Mouse (Mus musculus) liver, embryonic 11.5 days (tissue): ENCODE measurements around the gene Src. TPM values are rescaled to one million over a fixed set of nuclear protein-coding genes. Genes with fewer than 3 reads are reported as not detected.

Experiments
- ATAC-seq: fragments of 200-750 bp; cut with Nextera tagmentation; replicated peaks from 2 replicates; pipeline ENCODE4 v1.8.0; 2017; ENCODE audit warnings: moderate number of reproducible peaks, mild to moderate bottlenecking, moderate TSS enrichment, moderate library complexity; ENCODE audit not compliant: low FRiP score
- DNase-seq: peaks from one replicate; pipeline ENCODE4 v3.0.0-alpha.2; 2017; ENCODE audit warnings: low spot score
- H3K27ac ChIP-seq: fragments of 300-500 bp; sonication (generic); 2 replicates; pipeline ENCODE4 v1.5.1; 2014; ENCODE audit warnings: mild to moderate bottlenecking, low read depth, low read length, control low read depth
- H3K27me3 ChIP-seq: fragments of 300-500 bp; sonication (generic); replicated peaks from 2 replicates; pipeline ENCODE4 v1.6.1; 2014; ENCODE audit warnings: low read length, mixed read lengths; ENCODE audit not compliant: control insufficient read depth, insufficient read depth
- H3K36me3 ChIP-seq: fragments of 300-500 bp; sonication (generic); 2 replicates; pipeline ENCODE4 v1.6.1; 2014; ENCODE audit warnings: mild to moderate bottlenecking, low read length, moderate library complexity, mixed read lengths; ENCODE audit not compliant: control insufficient read depth, insufficient read depth
- H3K4me1 ChIP-seq: fragments of 300-500 bp; sonication (generic); replicated peaks from 2 replicates; pipeline ENCODE4 v1.6.1; 2014; ENCODE audit warnings: low read length, mixed read lengths; ENCODE audit not compliant: control insufficient read depth, insufficient read depth
- H3K4me2 ChIP-seq: fragments of 300-500 bp; sonication (generic); 2 replicates; pipeline ENCODE4 v1.6.1; 2014; ENCODE audit warnings: mild to moderate bottlenecking, control low read depth, moderate library complexity
- H3K4me3 ChIP-seq: fragments of 300-500 bp; sonication (generic); 2 replicates; pipeline ENCODE4 v1.5.1; 2014; ENCODE audit warnings: low read depth, low read length, control low read depth
- H3K9ac ChIP-seq: fragments of 300-500 bp; sonication (generic); 2 replicates; pipeline ENCODE4 v1.6.1; 2014; ENCODE audit warnings: low read depth, low read length, control low read depth
- H3K9me3 ChIP-seq: fragments of 300-500 bp; sonication (generic); 2 replicates; pipeline ENCODE4 v1.6.1; 2016; ENCODE audit warnings: low read length, inconsistent platforms, mixed read lengths; ENCODE audit not compliant: control insufficient read depth
- WGBS: fragments of 180-500 bp; shearing (Covaris S2); extraction: QIAGEN DNeasy Blood & Tissue Kit; methylation state at CpG from one replicate; pipeline ENCODE4 v1.1.7; 2014; 5-methylcytosine and 5-hydroxymethylcytosine counted together
- polyA plus RNA-seq: library from polyadenylated mRNA; unstranded; fragments of >200 nt; fragmentation: Nextera tagmentation; extraction: Ambion mirVana; gene quantifications from 2 replicates; pipeline ENCODE4 v1.2.1, GENCODE M21; 2014

The Src gene
- polyA plus RNA-seq, 1 experiment from 2014 or later, result 4.4 TPM

- Histone ChIP-seq H3K4me3 (no peak overlapping the region), H3K36me3 (no peaks in the 10 kb centered on the region), H3K9me3 (no peaks in the 10 kb centered on the region), H3K4me2 (peak overlapping the region; percentile 53), H3K27ac (no peak overlapping the region), H3K27me3 (no peaks in the 10 kb centered on the region; the same call in 1 of the 2 replicates), H3K9ac (no peak overlapping the region), H3K4me1 (peaks cover 24% of the 10 kb centered on the region)
- no peak for ATAC-seq
- WGBS, result 13% methylated on average over 14 of the region's 14 CpGs
- peak; percentile 83 for DNase-seq
Observed at GRCm38 (mm10) chr2:157458472-157458871, 40.2 kb downstream of the Src start.

DNA sequence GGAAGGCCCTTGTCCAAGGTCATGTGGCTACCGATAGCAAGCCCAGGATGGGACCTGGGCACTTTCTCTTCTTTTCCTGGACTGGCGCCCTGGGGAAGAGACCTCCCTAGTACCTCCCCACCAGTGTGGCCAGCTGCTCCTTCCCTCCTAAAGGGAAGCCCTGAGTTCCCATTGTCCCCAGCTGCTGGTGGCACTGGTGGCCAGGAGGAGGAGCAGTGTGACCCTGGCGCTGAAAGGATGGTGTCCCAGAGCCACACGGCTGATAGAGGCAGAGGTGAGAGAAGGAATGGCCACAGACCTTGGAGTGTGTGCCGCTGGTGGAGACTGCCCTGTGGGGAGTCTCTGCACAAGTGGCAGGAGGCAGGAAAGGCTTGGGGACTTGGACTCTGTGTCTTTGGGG lies 41.5 kb downstream of the Src start:
- H3K36me3 ChIP-seq, result no peaks in the 10 kb centered on the region
- no peak overlapping the region for H3K4me3 ChIP-seq
- H3K9me3 ChIP-seq, result no peaks in the 10 kb centered on the region
- no peaks in the 10 kb centered on the region; the same call in 1 of the 2 replicates for H3K27me3 ChIP-seq
- ATAC-seq (no peak), DNase-seq (no peak)
- H3K4me2 ChIP-seq, result no peak overlapping the region
- 30% methylated on average over 5 of the region's 5 CpGs for WGBS
- H3K4me1 ChIP-seq, result peaks cover 35% of the 10 kb centered on the region
- no peak overlapping the region for H3K9ac ChIP-seq
- H3K27ac ChIP-seq, result no peak overlapping the region

- 56% methylated on average over 20 of the region's 20 CpGs for WGBS
- peak overlapping the region; percentile 59 for H3K27ac ChIP-seq
- no peak for DNase-seq
- peaks cover 37% of the 10 kb centered on the region for H3K4me1 ChIP-seq
- H3K9me3 ChIP-seq, result no peaks in the 10 kb centered on the region
- no peak overlapping the region for H3K9ac ChIP-seq
- no peak overlapping the region for H3K4me3 ChIP-seq
- peaks cover 4% of the 10 kb centered on the region for H3K36me3 ChIP-seq
- no peaks in the 10 kb centered on the region for H3K27me3 ChIP-seq
- ATAC-seq, result no peak
- H3K4me2 ChIP-seq, result peak overlapping the region; percentile 25; the same call in 1 of the 2 replicates
Observed at GRCm38 (mm10) chr2:157462776-157463710, 44.8 kb downstream of the Src start.

DNA sequence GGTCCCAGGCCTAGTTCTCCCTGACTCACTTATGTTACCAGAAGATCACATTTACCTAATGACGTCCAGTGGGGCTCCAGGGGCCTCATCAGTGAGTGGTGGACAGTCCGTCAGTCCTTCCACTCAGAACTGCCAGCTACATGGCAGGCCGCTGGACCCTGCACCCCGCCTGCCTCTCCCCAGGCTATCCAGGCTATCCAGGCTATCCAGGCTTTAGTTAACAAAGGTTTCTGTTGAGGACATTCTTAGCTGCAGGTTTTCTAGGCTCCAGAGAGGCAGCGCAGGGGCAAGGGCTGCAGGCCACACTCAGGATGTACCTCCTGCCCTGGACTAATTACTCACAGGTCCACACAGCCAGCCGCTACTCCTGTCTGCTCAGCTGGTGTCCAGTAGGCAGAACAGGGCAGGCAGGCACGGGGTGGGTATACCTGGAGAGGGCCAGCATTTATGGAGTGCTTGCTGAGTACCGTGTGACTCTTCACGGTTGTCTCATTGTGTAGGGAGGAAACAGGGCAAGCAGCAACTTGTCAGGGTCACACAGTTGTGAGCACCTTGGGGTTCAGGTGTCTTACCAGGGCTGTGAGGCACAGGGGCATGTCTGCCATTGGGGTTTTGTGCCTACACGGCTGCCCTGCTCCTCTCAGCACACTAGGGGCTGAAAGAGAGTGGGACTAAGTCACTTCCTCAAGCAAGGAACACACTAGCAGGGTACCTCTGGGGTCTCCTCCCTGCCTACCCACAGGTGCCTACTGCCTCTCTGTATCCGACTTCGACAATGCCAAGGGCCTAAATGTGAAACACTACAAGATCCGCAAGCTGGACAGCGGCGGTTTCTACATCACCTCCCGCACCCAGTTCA lies 45.9 kb downstream of the Src start:
- DNase-seq (no peak), ATAC-seq (no peak)
- Histone ChIP-seq H3K4me3 (no peak overlapping the region), H3K27me3 (no peaks in the 10 kb centered on the region), H3K27ac (peak overlapping the region; percentile 59), H3K9ac (0 out of 2 replicates have a peak overlapping the region, but pooled peaks have one; percentile 22), H3K4me1 (peaks cover 32% of the 10 kb centered on the region), H3K4me2 (peak overlapping the region; percentile 26; the same call in 1 of the 2 replicates), H3K9me3 (no peaks in the 10 kb centered on the region), H3K36me3 (peaks cover 6% of the 10 kb centered on the region)
- 45% methylated on average over 16 of the region's 16 CpGs for WGBS

- no peak overlapping the region for H3K9ac ChIP-seq
- H3K27me3 ChIP-seq, result no peaks in the 10 kb centered on the region
- ATAC-seq, result peak; percentile 57
- H3K27ac ChIP-seq, result peak overlapping the region; percentile 59; the same call in 1 of the 2 replicates
- H3K36me3 ChIP-seq, result peaks cover 10% of the 10 kb centered on the region
- H3K4me2 ChIP-seq, result peak overlapping the region; percentile 26; the same call in 1 of the 2 replicates
- no peak for DNase-seq
- peaks cover 32% of the 10 kb centered on the region for H3K4me1 ChIP-seq
- H3K9me3 ChIP-seq, result no peaks in the 10 kb centered on the region
- H3K4me3 ChIP-seq, result no peak overlapping the region
- 20% methylated on average over 12 of the region's 12 CpGs for WGBS
Observed at GRCm38 (mm10) chr2:157464746-157465126, 46.5 kb downstream of the Src start.

DNA sequence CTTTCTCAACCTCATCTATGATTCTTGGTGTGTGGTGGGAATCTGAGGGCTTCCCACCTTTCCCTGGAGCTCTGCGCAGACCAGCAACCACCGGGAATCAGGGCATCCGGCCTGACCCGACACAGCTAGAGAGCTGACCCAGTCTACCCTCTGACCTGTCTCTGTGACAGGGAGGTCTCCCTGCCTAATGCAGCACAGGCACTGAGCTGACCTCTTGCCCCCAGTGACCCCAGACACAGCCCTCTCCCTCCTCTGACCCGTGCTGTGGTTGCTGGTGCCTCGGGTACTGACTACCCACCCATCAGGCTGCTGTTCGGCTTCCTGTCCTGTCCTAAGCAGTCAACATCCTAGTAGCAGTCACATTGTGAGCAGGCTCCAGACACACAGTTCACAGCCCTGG lies 48.6 kb downstream of the Src start:
- 46% methylated on average over 6 of the region's 7 CpGs for WGBS
- Histone ChIP-seq H3K27me3 (no peaks in the 10 kb centered on the region), H3K27ac (no peak overlapping the region), H3K4me1 (peaks cover 32% of the 10 kb centered on the region), H3K9me3 (no peaks in the 10 kb centered on the region), H3K36me3 (peaks cover 13% of the 10 kb centered on the region), H3K4me2 (no peak overlapping the region), H3K4me3 (no peak overlapping the region), H3K9ac (no peak overlapping the region)
- ATAC-seq (no peak), DNase-seq (no peak)

GRCm38 (mm10) chr2:157468130-157468796 lies 50.0 kb downstream of the Src start:
- Histone ChIP-seq H3K4me1 (peaks cover 19% of the 10 kb centered on the region), H3K27ac (no peak overlapping the region), H3K9me3 (no peaks in the 10 kb centered on the region), H3K4me2 (no peak overlapping the region), H3K27me3 (no peaks in the 10 kb centered on the region), H3K36me3 (peaks cover 13% of the 10 kb centered on the region), H3K9ac (no peak overlapping the region), H3K4me3 (no peak overlapping the region)
- no peak for ATAC-seq
- DNase-seq, result no peak
- 60% methylated on average over 8 of the region's 8 CpGs for WGBS

DNA sequence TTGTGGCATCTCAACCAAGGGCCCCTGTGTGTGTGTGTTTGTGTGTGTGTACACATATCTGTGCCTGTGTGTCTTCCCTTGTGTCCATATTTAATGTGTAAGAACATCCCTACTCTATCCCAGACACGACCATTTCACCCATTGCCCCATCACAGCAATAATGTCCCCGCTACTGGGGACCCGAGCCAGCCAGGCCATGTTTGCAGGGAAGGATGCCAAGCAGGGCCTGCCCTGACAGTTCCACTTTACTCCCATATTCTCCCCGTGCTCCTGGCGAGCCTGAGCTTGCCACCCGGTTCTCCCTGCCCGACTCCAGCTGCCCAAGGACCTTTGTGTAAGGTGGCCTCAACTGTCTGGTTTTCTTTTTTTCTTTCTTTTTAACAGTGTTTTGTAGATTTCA lies 53.0 kb downstream of the Src start:
- H3K4me2 ChIP-seq, result no peak overlapping the region
- peak overlapping the region; percentile 30; the same call in 1 of the 2 replicates for H3K27ac ChIP-seq
- H3K4me1 ChIP-seq, result peaks cover 11% of the 10 kb centered on the region
- H3K36me3 ChIP-seq, result peaks cover 11% of the 10 kb centered on the region; the same call in 1 of the 2 replicates
- no peak overlapping the region for H3K4me3 ChIP-seq
- H3K27me3 ChIP-seq, result no peaks in the 10 kb centered on the region
- no peaks in the 10 kb centered on the region for H3K9me3 ChIP-seq
- WGBS, result 78% methylated on average over 7 of the region's 7 CpGs
- no peak for ATAC-seq
- H3K9ac ChIP-seq, result no peak overlapping the region
- DNase-seq, result no peak
